Mouse (Mus musculus) lung, postnatal 0 days (tissue): ENCODE measurements around the gene Slc9a1.

Source experiments
- CTCF ChIP-seq: IDR thresholded peaks from 2 replicates; pipeline ENCODE4 v1.5.1; 2016; ENCODE audit warnings: antibody characterized with exemption, mild to moderate bottlenecking
- EP300 ChIP-seq: IDR thresholded peaks from 2 replicates; pipeline ENCODE4 v1.6.1; 2016; ENCODE audit warnings: antibody characterized with exemption, mild to moderate bottlenecking, control low read depth

GRCm38 (mm10) chr4:133348051-133348775, 21.3 kb upstream of the Slc9a1 start:
- TF ChIP-seq CTCF (no peak), EP300 (no peak)
